Mouse (Mus musculus): ENCODE measurements around the gene Arid5b.

Arid5b gene

DNA sequence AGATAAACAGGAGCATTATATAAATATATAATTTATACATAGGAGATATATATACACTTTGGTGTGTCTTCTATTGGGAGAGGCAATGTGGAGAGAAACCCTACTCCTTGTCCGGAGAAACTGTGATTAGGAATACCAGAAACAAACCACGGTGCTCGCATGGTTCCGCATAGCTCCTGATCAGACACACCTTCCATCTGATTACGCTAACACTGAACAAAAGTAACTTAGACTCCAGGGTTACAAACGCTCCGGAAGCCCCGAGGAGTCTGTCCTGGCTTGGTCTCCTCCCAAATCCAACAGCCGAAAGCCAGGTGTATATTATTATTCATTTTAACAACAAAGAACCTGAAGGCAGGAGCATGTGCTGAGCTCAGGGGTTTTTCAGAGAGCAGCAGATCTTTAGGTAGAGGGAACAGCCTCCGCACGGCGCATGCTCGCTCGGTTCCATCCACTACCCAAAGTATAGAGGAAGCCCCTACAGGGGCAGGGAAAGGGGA lies 41.5 kb downstream of the Arid5b start:
- DNase-seq (ENCODE audit: low spot score in 2 of 2): no peak

DNA sequence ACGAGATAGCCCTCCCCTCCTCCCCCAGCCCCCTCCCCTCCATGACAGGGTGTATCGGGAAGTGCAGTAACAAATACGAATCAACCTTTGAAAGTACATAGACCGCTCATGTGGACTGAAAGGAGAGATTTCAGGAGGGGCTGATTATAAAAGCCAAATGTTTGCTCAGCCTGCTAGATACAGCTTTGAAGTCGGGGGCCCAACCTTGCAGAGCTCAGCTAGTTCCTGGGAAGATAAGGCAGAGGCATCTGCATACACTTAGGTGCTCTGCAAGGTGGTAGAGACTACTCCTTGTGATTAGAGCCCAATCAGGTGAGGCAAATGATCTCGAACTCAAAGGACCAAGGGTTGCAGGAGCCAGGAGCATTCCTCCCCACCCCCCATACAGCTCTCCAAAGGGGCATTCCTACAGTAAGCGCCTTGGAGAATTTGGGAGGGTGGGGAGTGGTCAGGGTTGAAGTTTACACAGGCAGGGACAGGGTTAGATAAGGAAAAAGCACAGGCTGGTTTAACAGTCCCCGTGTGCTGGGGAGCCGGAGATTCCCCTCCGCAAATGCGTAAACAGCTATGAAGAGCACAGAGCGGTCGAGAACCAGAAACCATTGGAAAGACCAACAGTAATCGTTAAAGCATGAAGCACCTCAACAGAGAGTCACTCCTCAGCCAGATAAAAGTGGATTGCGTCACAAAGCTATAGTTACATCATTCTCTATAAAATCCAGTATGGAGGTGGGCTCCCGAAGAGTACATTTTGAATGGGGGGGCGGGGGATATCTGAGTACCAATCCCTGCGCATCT lies 47.0 kb downstream of the Arid5b start:
- DNase-seq (ENCODE audit: low spot score in 2 of 2): no peak

- DNase-seq (ENCODE audit: low spot score in 2 of 2): no peak
These were observed 47.7 kb downstream of the Arid5b start for GRCm38 (mm10) chr10:68230653-68231384.

DNA sequence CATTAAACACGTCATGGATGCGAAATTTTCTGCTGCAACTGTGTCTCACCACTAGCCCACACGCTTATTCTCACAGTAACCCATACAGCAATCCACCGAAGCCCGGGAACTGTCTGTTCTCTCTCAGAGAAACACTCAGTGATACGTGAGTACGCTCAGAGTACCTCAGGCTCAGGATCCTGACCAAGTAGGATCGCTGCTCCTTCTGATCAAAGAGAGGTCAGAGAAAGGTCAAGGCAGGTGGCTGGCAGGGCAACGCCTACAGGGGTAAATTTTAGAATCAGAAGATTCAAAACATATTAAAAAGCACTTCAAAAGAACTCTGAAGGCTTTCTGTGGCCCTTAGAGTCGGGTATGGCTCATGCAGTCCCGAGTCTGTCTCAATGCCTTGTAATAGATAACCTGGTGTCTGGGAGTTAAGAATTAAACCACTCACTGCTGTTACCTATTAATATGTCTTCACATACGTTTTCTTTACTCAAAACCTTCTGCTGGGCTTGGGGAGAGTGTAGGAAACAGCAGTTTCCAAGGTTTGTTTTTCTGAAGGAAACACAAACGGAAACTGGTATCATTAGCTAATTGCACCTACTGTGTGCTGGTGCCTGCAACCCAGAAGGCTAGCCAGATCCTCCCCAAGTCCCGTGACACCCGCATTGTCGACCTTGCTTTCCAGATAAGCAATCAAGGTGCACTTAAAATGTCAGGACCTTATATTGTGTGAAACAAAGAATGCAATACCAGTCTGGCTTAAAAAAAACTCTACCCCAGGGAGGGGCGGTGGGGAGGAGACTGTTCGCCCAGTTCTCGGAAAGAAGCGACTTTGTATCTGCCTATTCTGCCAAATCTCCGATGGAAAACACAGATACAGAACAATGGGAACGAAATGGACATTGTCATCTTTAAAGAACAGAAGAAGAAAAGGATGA lies 48.6 kb downstream of the Arid5b start:
- DNase-seq (ENCODE audit: low spot score in 2 of 2): no peak

DNA sequence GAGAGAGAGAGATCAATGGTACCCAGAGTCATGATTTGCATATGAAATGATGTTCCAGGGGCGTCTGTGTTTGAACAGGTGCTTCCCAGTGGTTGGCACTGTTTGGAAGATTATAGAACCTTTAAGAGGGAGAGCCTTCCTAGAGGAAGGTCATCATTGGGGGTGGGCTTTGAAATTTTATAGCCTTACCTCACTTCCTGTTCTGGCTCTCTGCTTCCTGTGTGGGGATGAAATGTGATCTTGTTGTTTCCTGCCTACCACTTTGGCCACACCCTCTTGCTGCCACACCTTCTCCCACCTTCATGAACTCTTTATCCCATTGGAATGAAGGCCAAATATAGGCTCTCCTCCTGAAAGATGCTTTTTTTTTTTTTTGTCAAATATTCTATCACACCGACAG lies 55.9 kb downstream of the Arid5b start:
- no peak for DNase-seq (ENCODE audit: low spot score in 2 of 2)

- no peak for DNase-seq (ENCODE audit: low spot score in 2 of 2)
These were observed 56.5 kb downstream of the Arid5b start for GRCm38 (mm10) chr10:68222012-68222411.

- DNase-seq (ENCODE audit: low spot score in 2 of 2): no peak
These were observed 59.2 kb downstream of the Arid5b start for GRCm38 (mm10) chr10:68219327-68219726.

- no peak for DNase-seq (ENCODE audit: low spot score in 2 of 2)
These were observed 59.9 kb downstream of the Arid5b start for GRCm38 (mm10) chr10:68218678-68219077.

DNA sequence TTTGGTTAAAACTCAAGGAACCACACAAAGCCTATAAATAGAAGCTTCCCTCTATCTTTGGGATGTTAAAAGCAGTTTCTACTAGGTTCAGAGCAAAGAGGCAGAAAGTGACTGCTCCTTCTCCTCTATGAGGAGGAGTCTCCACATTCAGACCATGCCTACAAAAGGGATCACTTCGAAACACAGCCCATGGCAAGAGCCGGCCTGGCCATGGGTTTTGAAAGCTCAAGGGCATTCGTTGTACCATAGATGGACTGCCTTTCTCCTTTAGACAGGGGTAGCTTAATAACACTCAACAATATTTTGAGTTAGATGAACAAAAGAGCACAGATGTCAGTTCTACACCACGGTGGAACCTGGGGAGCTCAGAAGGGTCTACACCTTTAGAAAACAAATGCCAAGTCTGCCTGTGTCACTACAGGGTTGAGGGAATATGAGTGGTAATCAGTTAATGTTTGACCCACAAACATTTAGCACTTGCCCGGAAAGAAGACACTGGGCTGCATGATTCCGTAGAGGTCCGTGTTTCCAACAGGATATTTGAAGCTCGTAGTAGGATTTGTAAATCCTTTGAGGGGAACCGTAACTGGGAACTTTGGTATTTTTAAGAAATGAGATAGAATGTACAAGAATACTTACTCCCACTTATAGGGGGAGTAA lies 63.6 kb downstream of the Arid5b start:
- DNase-seq (ENCODE audit: low spot score in 2 of 2): no peak

- no peak for DNase-seq (ENCODE audit: low spot score in 2 of 2)
These were observed 66.3 kb downstream of the Arid5b start for GRCm38 (mm10) chr10:68212061-68212915.

- DNase-seq (ENCODE audit: low spot score in 2 of 2): no peak
These were observed 67.0 kb downstream of the Arid5b start for GRCm38 (mm10) chr10:68211514-68211913.

- no peak for DNase-seq (ENCODE audit: low spot score in 2 of 2)
These were observed 68.4 kb downstream of the Arid5b start for GRCm38 (mm10) chr10:68210025-68210642.

DNA sequence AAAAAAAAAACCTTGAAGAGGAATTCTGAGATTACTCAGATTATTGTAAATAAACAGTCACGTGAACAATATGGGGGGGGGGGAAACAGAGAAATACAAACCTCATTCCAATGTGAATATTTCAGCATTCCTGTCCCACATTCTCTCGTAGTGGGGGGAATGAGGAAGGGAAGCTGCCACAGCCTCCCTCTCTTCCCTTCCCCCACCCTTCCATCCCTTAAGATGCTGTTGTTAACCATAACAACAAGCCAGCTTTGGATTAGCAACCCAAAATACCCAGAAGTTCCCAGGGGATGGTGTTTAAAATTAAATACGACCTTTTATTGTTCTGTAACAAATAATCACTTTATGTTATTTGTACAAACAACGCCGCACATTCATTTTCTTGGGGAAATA lies 69.9 kb downstream of the Arid5b start:
- DNase-seq (ENCODE audit: low spot score in 2 of 2): no peak

GRCm38 (mm10) chr10:68207803-68208669 lies 70.5 kb downstream of the Arid5b start:
- DNase-seq (ENCODE audit: low spot score in 2 of 2): no peak

DNA sequence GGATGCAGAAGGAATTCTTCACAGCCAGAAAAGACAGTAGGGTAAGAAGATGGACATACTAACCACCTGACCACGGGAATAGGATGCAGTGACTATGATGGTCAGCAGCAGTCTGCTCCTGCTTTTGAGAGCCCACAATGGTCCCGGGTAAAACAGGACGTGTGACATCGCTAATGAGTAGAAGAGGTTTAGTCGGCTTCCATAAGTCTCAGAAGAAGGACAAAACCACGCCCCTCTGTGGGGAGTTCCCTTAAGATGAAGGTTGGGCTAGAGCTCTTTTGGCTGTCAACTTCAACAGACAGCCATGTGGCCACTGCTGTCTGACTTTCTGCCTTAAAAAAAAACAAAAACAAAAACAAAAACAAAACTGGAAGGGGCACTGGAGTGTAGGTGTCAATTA lies 74.1 kb downstream of the Arid5b start:
- DNase-seq (ENCODE audit: low spot score in 2 of 2): no peak

- DNase-seq (ENCODE audit: low spot score in 2 of 2): no peak
These were observed 74.7 kb downstream of the Arid5b start for GRCm38 (mm10) chr10:68203860-68204259.

- DNase-seq (ENCODE audit: low spot score in 2 of 2): no peak
These were observed 75.2 kb downstream of the Arid5b start for GRCm38 (mm10) chr10:68203322-68203721.

DNA sequence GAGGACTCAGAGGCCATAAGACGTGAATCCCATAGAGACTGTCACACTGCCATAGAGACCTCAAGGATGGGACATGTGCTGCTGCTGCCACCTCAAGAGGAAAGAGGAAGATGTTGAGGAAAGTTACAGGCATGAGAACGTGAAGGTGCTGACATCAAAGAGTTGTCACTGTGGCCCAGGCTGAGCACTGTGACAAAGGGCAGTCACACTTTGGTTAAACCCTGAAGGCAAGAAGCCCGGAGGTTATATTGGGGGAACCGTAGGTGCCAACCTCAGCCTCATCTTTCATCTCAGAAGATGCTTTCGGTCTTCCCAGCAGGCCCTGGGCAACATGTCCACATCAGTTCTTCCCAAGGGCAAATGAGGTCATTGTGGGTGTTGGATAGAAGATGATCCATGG lies 79.1 kb downstream of the Arid5b start:
- no peak for DNase-seq (ENCODE audit: low spot score in 2 of 2)

DNA sequence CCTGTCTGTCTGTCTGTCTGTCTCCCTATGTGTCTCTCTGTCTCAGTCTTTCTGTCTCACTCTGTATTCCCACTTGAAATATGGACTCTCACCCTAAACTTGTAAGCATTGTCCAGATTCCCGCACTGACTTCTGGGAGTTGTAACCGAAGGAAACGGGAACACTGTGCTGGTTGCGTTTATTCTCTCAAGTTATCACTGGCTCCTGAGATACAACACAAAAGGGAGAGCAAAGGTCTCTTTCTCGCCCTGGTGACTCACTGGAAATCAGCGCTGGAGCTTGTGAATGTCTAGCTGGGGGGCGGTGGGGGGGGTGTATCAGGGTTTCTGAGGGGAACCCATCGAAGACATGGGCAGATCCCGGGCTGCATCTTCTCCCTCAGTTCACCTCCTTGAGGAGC lies 82.2 kb downstream of the Arid5b start:
- DNase-seq (ENCODE audit: low spot score in 2 of 2): no peak

All from thymus, postnatal 10 days (tissue).